Mouse (Mus musculus) erythroblast, adult 5-6 weeks (primary cell): ENCODE data around the gene RPS10-NUDT3. TPM values are rescaled to one million over a fixed set of nuclear protein-coding genes. Genes with fewer than 3 reads are reported as not detected.

Source experiments
- ATAC-seq: replicated peaks from 2 replicates; pipeline ENCODE4 v1.8.0; 2016; ENCODE audit warnings: moderate number of reproducible peaks, mild to moderate bottlenecking, moderate TSS enrichment, inconsistent platforms; ENCODE audit not compliant: poor library complexity, low FRiP score, severe bottlenecking
- total RNA-seq, 2 experiments: library from RNA; stranded (forward) in 1 of 2; stranded (reverse) in 1 of 2; fragments of 150-400 nt in 1 of 2; fragments of 200-764, 138-1000 nt in 1 of 2; gene quantifications; 2 replicates each; pipeline versions ENCODE4 v1.2.3 to v1.2.4; 2015 to 2017; ENCODE audit warnings: low replicate concordance in 2 of 2

Gene RPS10-NUDT3
- total RNA-seq, 2 experiments from 2014 or later = not detected

GRCm38 (mm10) chr17:27580392-27581068 is 54.5 kb downstream of the RPS10-NUDT3 start:
- ATAC-seq = no peak

- ATAC-seq = no peak
These were observed 55.2 kb downstream of the RPS10-NUDT3 start for GRCm38 (mm10) chr17:27579816-27580215.

GRCm38 (mm10) chr17:27578487-27578886 is 56.5 kb downstream of the RPS10-NUDT3 start:
- no peak for ATAC-seq

- ATAC-seq = no peak
These were observed 57.6 kb downstream of the RPS10-NUDT3 start for GRCm38 (mm10) chr17:27577468-27577867.

DNA sequence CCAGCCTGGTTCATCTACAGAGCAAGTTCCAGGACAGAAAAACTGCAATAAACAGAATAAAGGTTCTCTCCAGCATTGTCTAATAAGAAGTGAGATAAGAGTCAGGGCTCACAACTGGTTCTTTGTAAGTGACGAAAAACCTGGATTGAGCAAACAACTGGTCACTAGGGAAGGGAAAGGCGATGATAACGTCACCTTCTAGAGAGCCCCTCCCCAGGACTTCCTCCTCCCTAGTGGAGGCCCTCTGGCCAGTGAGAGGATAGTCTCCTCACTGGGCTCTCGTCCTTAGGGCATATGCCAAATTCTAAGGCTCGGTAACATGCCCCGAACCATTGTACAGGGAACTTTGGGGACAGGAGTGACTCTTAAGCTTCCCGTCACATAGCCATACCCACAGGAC is 59.0 kb downstream of the RPS10-NUDT3 start:
- no peak for ATAC-seq

- ATAC-seq = no peak
These were observed 59.8 kb downstream of the RPS10-NUDT3 start for GRCm38 (mm10) chr17:27575116-27575776.

DNA sequence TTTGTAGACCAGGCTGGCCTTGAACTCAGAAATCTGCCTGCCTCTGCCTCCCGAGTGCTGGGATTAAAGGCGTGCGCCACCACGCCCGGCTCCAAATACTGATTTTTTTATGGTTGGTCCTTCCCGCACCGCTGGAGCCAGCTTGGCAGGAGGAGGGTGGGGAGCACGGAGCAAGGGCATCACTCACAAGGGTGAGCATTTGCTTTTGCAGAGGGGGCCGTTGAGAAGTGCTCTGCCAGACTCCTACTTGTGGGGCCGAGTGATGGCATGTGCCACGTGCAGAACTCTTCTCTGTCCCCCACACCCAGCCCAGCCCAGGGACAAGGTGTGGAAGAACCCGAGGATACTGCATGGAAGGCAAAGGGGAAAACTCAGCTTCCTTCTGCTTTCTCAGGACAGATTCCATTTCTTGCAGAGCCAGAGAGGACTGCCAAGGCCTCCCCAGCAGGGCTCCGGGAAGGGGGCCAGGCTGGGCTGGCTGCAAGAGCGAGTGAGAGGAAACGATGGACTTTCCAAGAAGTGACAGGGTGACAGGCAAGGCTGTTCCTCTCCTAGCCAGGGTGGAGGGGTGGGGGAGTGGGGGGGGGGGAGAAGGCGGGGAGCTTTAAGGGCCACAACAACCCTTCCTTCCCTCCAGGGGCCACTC is 60.4 kb downstream of the RPS10-NUDT3 start:
- ATAC-seq = no peak

GRCm38 (mm10) chr17:27573772-27574320 is 61.2 kb downstream of the RPS10-NUDT3 start:
- no peak for ATAC-seq

DNA sequence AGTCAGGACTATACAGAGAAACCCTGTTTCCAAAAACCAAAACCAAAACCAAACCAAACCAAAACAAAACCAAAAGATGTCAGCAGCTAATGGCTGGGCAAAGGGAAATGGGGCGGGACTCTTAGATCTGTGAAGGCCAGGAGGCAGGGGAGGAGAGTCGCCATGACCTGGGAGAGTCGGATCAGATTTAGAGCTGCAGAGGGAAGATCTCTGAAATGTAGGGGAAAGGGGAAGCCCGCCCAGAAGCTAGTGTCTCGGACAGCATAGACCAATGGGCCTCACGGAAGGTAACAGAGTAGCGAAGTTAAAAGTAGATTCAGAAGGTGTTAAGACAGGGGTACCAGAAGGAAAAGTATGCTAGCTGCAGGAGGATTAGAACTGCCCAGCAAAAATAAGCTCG is 63.7 kb downstream of the RPS10-NUDT3 start:
- ATAC-seq = no peak

- no peak for ATAC-seq
These were observed 66.8 kb downstream of the RPS10-NUDT3 start for GRCm38 (mm10) chr17:27568228-27568627.

DNA sequence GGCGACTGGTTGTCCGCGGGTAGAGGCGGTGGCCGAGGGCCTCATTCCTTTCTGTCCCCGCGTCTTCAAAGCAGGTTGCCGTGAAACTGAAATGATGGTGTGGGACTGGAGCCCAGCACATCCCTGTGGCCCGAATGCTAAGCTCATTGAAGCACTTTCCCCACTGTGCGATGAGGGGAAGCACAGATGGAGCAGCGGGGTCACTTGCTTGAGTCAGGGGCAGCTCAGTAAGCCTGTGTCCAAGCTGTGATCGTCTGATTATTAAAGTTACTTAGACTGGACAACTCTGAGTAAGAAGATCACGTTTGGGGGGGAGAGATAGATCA is 69.1 kb downstream of the RPS10-NUDT3 start:
- no peak for ATAC-seq

DNA sequence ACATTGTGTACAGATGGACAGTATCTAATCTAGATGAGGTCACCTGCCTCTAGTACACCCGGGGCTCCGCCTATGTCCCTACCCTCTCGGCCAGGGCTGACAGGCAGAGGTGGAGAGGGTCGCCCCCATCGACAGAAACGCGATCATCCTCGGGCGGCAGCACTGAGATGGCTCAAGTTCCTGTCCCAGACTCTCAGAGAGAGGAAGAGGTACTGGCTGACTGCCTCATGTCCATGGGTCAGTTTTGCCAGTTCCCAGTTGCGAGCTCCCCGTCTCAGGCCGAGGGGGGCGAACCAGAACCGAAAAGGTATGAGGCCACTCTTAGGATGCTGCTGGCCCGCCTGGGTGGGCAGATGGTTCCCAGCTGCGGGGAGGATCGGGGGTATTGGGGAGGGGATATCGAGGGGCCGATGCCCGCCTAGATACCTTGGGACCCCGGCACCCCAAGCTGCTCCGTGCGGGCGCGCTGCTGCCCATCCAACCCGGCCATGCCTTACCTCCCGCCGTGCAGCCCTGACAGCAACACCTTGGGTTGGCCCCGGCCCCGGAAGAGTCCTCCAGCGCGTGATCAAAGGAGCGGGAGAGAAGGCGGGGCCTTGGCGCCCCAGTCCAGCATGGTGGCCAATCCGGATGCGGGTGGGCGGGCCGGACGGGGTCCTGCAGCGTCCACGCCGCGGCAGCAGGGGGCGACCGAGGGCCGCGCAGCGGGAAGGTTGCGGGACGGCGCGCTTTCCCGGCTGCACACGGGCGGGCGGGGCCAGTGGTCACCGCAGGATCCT is 69.7 kb downstream of the RPS10-NUDT3 start, which contains the start of gene AI413582:
Gene AI413582, minus strand, starts transcription at position 594 of the 779 bp plus-strand sequence.
- peak; percentile 92 for ATAC-seq

DNA sequence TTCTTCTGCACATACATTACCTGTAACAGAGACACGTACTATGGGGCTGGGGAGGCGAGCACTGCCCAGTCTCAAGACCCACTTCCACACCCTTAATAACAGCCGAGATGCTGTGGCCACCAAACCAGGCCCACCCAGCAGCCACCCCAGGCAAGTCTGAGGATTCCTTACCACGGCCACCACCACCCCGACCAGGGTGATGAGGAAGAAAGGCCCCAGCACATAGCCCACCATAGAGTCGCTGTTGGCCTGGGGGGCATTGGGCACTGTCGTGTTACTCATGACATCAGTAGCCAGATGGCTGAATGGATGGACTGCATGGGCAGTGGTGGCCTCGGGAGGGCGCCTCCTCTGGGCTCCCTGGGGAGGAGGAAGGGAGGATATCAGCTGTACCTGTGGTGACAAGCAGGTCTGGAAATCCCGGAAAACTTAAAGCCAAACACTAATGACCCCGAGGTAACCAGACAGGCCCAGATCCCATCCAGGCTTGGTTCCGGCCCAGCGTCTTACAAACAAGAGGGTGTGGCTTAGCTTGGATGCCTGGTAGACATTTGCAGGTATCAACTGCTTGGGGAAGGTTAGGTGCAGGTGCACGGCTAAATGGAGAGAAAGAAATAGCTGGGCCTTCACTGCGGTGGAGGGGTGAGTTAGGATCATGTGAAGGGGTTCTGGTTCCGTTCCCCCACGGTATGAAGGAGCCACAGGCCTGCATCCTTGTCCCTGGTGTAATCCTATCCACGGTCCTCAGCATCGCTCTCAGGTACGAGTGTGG is 70.4 kb downstream of the RPS10-NUDT3 start:
- peak; percentile 26; the same call in 1 of the 2 replicates for ATAC-seq

- no peak for ATAC-seq
These were observed 71.2 kb downstream of the RPS10-NUDT3 start for GRCm38 (mm10) chr17:27563771-27564244.

DNA sequence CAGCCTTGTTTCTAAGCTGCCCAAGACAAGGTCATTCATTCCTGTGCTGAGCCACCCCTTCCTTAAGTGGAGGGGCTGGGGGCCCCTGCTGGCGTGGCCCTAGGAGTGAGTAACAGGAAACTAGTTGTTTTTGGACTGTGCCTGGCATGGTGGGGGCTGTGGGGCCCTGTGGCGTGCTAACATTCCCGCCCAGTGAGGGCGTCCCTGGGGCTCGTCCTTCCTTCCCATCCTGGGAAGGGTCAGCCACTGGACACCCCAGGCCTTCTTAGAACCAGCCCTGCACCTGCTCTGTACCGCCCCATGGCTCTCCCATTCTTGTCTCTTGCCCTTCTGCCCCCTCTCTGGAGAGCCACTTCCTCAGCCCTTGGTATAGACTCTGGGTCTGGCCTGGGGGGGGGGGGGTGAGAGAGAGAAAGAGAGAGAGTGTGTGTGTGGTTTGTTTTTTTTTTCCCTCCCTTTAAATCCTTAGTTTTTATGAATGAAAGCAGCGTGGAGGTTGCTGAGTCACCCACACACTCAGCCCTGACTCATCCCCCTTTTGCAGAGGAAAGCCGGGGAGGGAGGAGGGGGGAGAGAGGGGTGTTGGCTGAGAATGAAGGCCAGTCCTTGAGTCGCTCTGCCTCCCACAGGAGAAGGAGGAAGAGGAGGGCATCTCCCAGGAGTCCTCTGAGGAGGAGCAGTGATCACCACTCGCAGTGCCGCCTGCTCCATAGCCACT is 73.1 kb downstream of the RPS10-NUDT3 start:
- ATAC-seq = no peak

DNA sequence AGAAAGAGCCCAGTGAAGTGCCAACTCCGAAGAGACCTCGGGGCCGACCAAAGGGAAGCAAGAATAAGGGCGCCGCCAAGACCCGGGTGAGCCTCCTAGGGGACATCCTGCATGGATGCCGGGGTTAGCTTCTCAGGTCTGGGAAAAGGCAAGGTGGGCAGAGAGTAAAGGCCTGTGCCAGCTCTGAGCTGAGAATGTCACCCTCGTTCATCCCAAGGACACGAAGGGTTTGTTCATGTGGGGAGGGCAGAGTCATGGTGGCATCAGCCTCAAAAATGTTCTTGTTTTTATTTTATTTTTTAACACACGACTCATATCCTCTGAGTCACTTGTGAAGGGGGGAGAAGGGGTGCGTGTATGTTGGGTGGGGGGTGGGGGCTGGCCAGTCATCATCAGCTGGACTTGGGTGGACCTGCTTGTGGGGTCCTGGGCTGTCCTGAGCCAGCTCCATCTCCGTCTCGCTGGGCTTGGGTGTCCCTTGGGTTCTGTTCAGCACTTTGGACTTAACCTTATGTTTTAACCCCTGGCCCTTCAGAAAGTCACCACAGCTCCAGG is 74.0 kb downstream of the RPS10-NUDT3 start:
- ATAC-seq = no peak

DNA sequence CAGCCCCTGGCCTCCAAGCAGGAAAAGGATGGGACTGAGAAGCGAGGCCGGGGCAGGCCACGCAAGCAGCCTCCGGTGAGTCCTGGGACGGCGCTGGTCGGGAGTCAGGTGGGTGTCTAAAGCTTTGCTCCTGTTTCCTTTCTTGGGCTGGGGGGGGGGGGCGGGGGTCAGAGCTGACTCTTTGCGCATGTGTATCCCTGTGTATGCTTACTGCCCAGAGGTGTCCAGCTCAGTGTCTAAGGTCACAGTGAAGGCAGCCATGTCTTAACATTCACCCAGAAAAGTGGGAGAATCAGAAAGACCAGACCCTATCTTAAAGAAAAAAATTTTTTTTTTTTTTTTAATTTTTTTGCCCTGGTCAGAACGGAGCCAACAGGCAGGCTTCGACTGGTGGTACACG is 75.4 kb downstream of the RPS10-NUDT3 start:
- no peak for ATAC-seq

GRCm38 (mm10) chr17:27558845-27559244 is 76.2 kb downstream of the RPS10-NUDT3 start:
- no peak for ATAC-seq
